ENCODE assay signal across 27 mouse cellular contexts in genomic region chr8:48896251-48896650, GRCm38 (mm10). TPM values are rescaled to one million over a fixed set of nuclear protein-coding genes. Genes with fewer than 3 reads are reported as not detected.
DNase-seq lines count a peak whose midpoint lies in the region; ATAC-seq and TF ChIP-seq lines count a peak whose summit lies in the region.
"Had no signal": no experiment of that assay in that cellular context is flagged by ENCODE, and none has a peak within 500 bp of the region (broad histone marks: within the 10 kb centered on the region; RNA-seq: fewer than 3 reads in every experiment).

No protein-coding gene starts in this region.

- H3K27ac ChIP-seq in embryonic facial prominence, embryonic 14.5 days (replicated peaks; ENCODE audit: low read depth, low read length) = no peak overlapping the region
- H3K27ac ChIP-seq in embryonic facial prominence, embryonic 10.5 days (replicated peaks) = no peak overlapping the region
- H3K27ac ChIP-seq in midbrain, embryonic 13.5 days = no peak overlapping the region
- H3K27ac ChIP-seq in left cerebral cortex, adult 2 months = no peak overlapping the region
- H3K27ac ChIP-seq: embryonic facial prominence, embryonic 15.5 days; forebrain, embryonic 13.5 days; hindbrain, embryonic 12.5 days; limb, embryonic 12.5 days; liver, embryonic 15.5 days; neural tube, embryonic 12.5 days had no signal

- DNase-seq in embryonic facial prominence, embryonic 14.5 days (ENCODE audit: low spot score) = peak; percentile 21
- DNase-seq in embryonic facial prominence, embryonic 10.5 days (ENCODE audit: low spot score) = no peak
- peak; percentile 78 for DNase-seq in brain, embryonic 14.5 days (ENCODE audit: low read depth)
- DNase-seq in retina, postnatal 1 day = peak; percentile 60
- no peak for DNase-seq in left cerebral cortex, adult 2 months (ENCODE audit: extremely low spot score in 1 of 2, low spot score in 2 of 2)
- DNase-seq in cerebellum, postnatal 36 days = no peak
- DNase-seq: adrenal gland, adult 2 months; cerebellum, adult 9-10 months; gastrocnemius, postnatal 14 days; heart, postnatal 36 days; kidney, postnatal 14 days; lung, embryonic 14.5 days; lung, postnatal 14 days; thymus, adult 2 months; thymus, postnatal 4 days had no signal

- no peak overlapping the region for H3K4me3 ChIP-seq in embryonic facial prominence, embryonic 14.5 days (ENCODE audit: low read depth, low read length)
- H3K4me3 ChIP-seq in embryonic facial prominence, embryonic 10.5 days = no peak overlapping the region
- H3K4me3 ChIP-seq in midbrain, embryonic 13.5 days (replicated peaks) = no peak overlapping the region
- no peak overlapping the region for H3K4me3 ChIP-seq in left cerebral cortex, adult 2 months
- H3K4me3 ChIP-seq: embryonic facial prominence, embryonic 15.5 days; forebrain, embryonic 13.5 days; hindbrain, embryonic 12.5 days; limb, embryonic 12.5 days; liver, embryonic 15.5 days; myocyte; neural tube, embryonic 12.5 days had no signal

- TF ChIP-seq POLR2A in brain, embryonic 14.5 days (IDR thresholded peaks at IDR 0.05; ENCODE audit: borderline replicate concordance, extremely low read depth, insufficient read depth, insufficient read length, poor library complexity, severe bottlenecking) = no peak

- no peaks in the 10 kb centered on the region for H3K9me3 ChIP-seq in embryonic facial prominence, embryonic 14.5 days (ENCODE audit: control insufficient read depth, low read length)
- no peaks in the 10 kb centered on the region for H3K9me3 ChIP-seq in embryonic facial prominence, embryonic 10.5 days
- H3K9me3 ChIP-seq in midbrain, embryonic 13.5 days = no peaks in the 10 kb centered on the region
- H3K9me3 ChIP-seq: embryonic facial prominence, embryonic 15.5 days; forebrain, embryonic 13.5 days; hindbrain, embryonic 12.5 days; limb, embryonic 12.5 days; liver, embryonic 15.5 days; neural tube, embryonic 12.5 days had no signal

- no peak overlapping the region for H3K9ac ChIP-seq in embryonic facial prominence, embryonic 14.5 days (ENCODE audit: low read depth, low read length)
- no peak overlapping the region for H3K9ac ChIP-seq in midbrain, embryonic 13.5 days (replicated peaks)
- H3K9ac ChIP-seq: embryonic facial prominence, embryonic 15.5 days; forebrain, embryonic 13.5 days; hindbrain, embryonic 12.5 days; limb, embryonic 12.5 days; liver, embryonic 15.5 days; lung, embryonic 14.5 days; neural tube, embryonic 12.5 days had no signal

- TF ChIP-seq CTCF in brain, embryonic 14.5 days (IDR thresholded peaks at IDR 0.05; ENCODE audit: borderline replicate concordance, extremely low read depth, insufficient read depth, insufficient read length) = no peak
- no peak for TF ChIP-seq CTCF in left cerebral cortex, adult 2 months (IDR thresholded peaks at IDR 0.05)

- no peak overlapping the region for H3K4me2 ChIP-seq in embryonic facial prominence, embryonic 14.5 days (ENCODE audit: low read depth, low read length)
- H3K4me2 ChIP-seq in midbrain, embryonic 13.5 days (replicated peaks) = no peak overlapping the region
- H3K4me2 ChIP-seq: embryonic facial prominence, embryonic 15.5 days; forebrain, embryonic 13.5 days; hindbrain, embryonic 12.5 days; limb, embryonic 12.5 days; liver, embryonic 15.5 days; lung, embryonic 14.5 days; neural tube, embryonic 12.5 days had no signal

- H3K4me1 ChIP-seq in embryonic facial prominence, embryonic 14.5 days (ENCODE audit: control insufficient read depth, insufficient read depth, low read length) = no peaks in the 10 kb centered on the region
- no peaks in the 10 kb centered on the region for H3K4me1 ChIP-seq in embryonic facial prominence, embryonic 10.5 days
- peaks cover 20% of the 10 kb centered on the region for H3K4me1 ChIP-seq in midbrain, embryonic 13.5 days (replicated peaks)
- H3K4me1 ChIP-seq: embryonic facial prominence, embryonic 15.5 days; hindbrain, embryonic 12.5 days; liver, embryonic 15.5 days; neural tube, embryonic 12.5 days had no signal

- intact Hi-C loops in left cerebral cortex, adult 2 months (cut with DNase I) = no loop called here

- 75% methylated on average over 7 of the region's 7 CpGs for WGBS in embryonic facial prominence, embryonic 14.5 days
- 84% methylated on average over 7 of the region's 7 CpGs for WGBS in embryonic facial prominence, embryonic 10.5 days
- WGBS in midbrain, embryonic 13.5 days = 20% methylated on average over 7 of the region's 7 CpGs

- no peaks in the 10 kb centered on the region for H3K27me3 ChIP-seq in embryonic facial prominence, embryonic 14.5 days (replicated peaks; ENCODE audit: control insufficient read depth, insufficient read depth, low read length)
- no peaks in the 10 kb centered on the region for H3K27me3 ChIP-seq in embryonic facial prominence, embryonic 10.5 days (replicated peaks; ENCODE audit: low read depth, poor library complexity, severe bottlenecking)
- no peaks in the 10 kb centered on the region for H3K27me3 ChIP-seq in midbrain, embryonic 13.5 days
- H3K27me3 ChIP-seq: embryonic facial prominence, embryonic 15.5 days; forebrain, embryonic 13.5 days; hindbrain, embryonic 12.5 days; limb, embryonic 12.5 days; liver, embryonic 15.5 days; neural tube, embryonic 12.5 days had no signal

- ATAC-seq in embryonic facial prominence, embryonic 14.5 days (ENCODE audit: low read depth) = no peak
- peak; percentile 80 for ATAC-seq in midbrain, embryonic 13.5 days
- ATAC-seq: activated CD4-positive, CD25-positive, alpha-beta regulatory T cell, adult 4 months; CD4-positive, CD25-positive, alpha-beta regulatory T cell, adult 4 months; forebrain, embryonic 13.5 days; intestine, postnatal 0 days had no signal

- H3K36me3 ChIP-seq in embryonic facial prominence, embryonic 14.5 days (ENCODE audit: control insufficient read depth, insufficient read depth, low read length) = no peaks in the 10 kb centered on the region
- H3K36me3 ChIP-seq in embryonic facial prominence, embryonic 10.5 days (replicated peaks) = no peaks in the 10 kb centered on the region
- no peaks in the 10 kb centered on the region for H3K36me3 ChIP-seq in midbrain, embryonic 13.5 days
- H3K36me3 ChIP-seq: embryonic facial prominence, embryonic 15.5 days; hindbrain, embryonic 12.5 days; limb, embryonic 12.5 days; liver, embryonic 15.5 days; neural tube, embryonic 12.5 days had no signal

RNA-seq across cellular contexts. Expression of gene Tenm3, which starts 52.5 kb away (rescaled TPM):
- 48.3 and 48.6 TPM in 2 replicates for polyA plus RNA-seq in embryonic facial prominence, embryonic 14.5 days (2014; fragmentation: Nextera tagmentation; extraction: Ambion mirVana)
- polyA plus RNA-seq in embryonic facial prominence, embryonic 10.5 days (2016; fragmentation: Nextera tagmentation; extraction: Ambion mirVana) = 44.0 and 48.2 TPM in 2 replicates
- 21.7 and 50.8 TPM in 2 replicates for polyA plus RNA-seq in brain, embryonic 14.5 days (2012; rRNA removed)
- polyA plus RNA-seq in midbrain, embryonic 13.5 days (2015; fragmentation: Nextera tagmentation; extraction: Ambion mirVana) = 41.3 and 57.1 TPM in 2 replicates
- 10 to 100 TPM; 61.8 to 76.5 TPM for total RNA-seq in left cerebral cortex, adult 2 months (2021)
- total RNA-seq: granulocyte monocyte progenitor cell, adult 5-6 weeks had no signal
- polyA plus RNA-seq: activated CD4-positive, CD25-positive, alpha-beta regulatory T cell, adult 4 months had no signal

Comparison
In these comparisons a context has a peak if more than half of its experiments do, and no peak if none do; other contexts are left out.
1. DNase-seq: peak in embryonic facial prominence, embryonic 14.5 days (single experiment), brain, embryonic 14.5 days (single experiment) and retina, postnatal 1 day (single experiment); none in embryonic facial prominence, embryonic 10.5 days (single experiment), left cerebral cortex, adult 2 months (0 of 2) and cerebellum, postnatal 36 days (0 of 2).